Mouse (Mus musculus): ENCODE data around the gene Snd1. TPM values are rescaled to one million over a fixed set of nuclear protein-coding genes. Genes with fewer than 3 reads are reported as not detected.
A peak's percentile ranks its signal among the peaks of the same experiment; 100 is the strongest.

Snd1 gene
- polyA plus RNA-seq (2016; fragmentation: Nextera tagmentation; extraction: Ambion mirVana): 119 and 138 TPM in 2 replicates

- no peaks in the 10 kb centered on the region for H3K9me3 ChIP-seq (replicated peaks)
- DNase-seq (ENCODE audit: low spot score): no peak
- H3K27me3 ChIP-seq (ENCODE audit: low read depth, poor library complexity, severe bottlenecking): no peaks in the 10 kb centered on the region
- WGBS: 90% methylated on average over 5 of the region's 5 CpGs
- peaks cover 7% of the 10 kb centered on the region for H3K4me1 ChIP-seq
- no peaks in the 10 kb centered on the region for H3K36me3 ChIP-seq
- no peak within 1 kb of the TSS for H3K4me3 ChIP-seq
- no peak within 1 kb of the TSS for H3K27ac ChIP-seq
Measured at GRCm38 (mm10) chr6:28474839-28475238, at the start of gene Snd1. Gene Snd1 (plus strand): TSS chr6:28475139.

DNA sequence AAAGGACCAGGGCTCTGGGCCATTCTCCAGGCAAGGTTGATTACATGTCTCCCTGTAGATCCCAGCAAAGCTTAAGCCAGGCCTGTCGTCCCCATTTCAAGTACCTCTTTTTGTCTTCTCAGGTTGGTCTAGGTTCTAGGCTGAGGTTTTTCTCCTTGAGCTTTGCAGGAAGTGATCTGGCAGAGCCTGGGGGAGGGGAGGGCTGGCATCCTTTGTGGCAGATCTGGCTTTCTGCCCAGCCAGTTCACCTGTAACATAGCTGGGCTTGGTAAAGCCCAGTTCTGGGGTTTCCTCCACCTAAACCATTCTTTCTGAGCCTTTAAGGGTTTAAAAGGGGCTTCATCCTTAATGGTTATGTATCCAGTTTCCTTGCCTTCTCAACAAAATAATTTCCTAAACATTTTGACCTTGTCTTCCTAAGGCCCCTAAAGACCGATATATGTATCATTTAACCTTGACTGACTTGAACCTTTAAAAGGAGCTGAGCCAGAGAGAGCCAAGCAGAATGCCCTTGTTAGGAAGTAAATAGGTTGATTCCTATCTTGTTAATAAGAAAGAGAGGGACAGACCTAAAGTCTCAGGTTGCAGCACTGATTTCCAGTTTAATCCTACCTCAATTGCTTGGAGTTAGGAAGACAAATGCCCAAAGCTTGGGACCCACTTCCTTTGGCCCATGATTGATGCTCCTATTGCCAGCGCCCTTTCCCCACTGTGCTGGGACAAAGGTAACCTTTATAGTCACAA, 47.7 kb upstream of the Snd1 start, which contains the start of gene Fscn3:
Gene Fscn3, plus strand, starts transcription at position 694 of the 744 bp plus-strand sequence.
- no peaks in the 10 kb centered on the region for H3K27me3 ChIP-seq (ENCODE audit: low read depth, poor library complexity, severe bottlenecking)

GRCm38 (mm10) chr6:28428290-28428689, 46.6 kb upstream of the Snd1 start, which contains the start of gene Gcc1:
Gene Gcc1 (minus strand): TSS chr6:28428390.
- 88% methylated on average over 3 of the region's 3 CpGs for WGBS
- Histone ChIP-seq H3K4me3 (no peak within 1 kb of the TSS), H3K27me3 (ENCODE audit: low read depth, poor library complexity, severe bottlenecking) (no peaks in the 10 kb centered on the region), H3K4me1 (peaks cover 9% of the 10 kb centered on the region), H3K36me3 (peaks cover 27% of the 10 kb centered on the region), H3K9me3 (replicated peaks) (no peaks in the 10 kb centered on the region), H3K27ac (no peak within 1 kb of the TSS)
- DNase-seq (ENCODE audit: low spot score): no peak

More for the DNA sequence above, 47.7 kb upstream of the Snd1 start, which contains the start of gene Fscn3:
- Histone ChIP-seq H3K4me3 (no peak within 1 kb of the TSS), H3K4me1 (peaks cover 9% of the 10 kb centered on the region), H3K9me3 (replicated peaks) (no peaks in the 10 kb centered on the region), H3K36me3 (peaks cover 27% of the 10 kb centered on the region), H3K27ac (no peak within 1 kb of the TSS)
- 84% methylated on average over 3 of the region's 3 CpGs for WGBS
- no peak for DNase-seq (ENCODE audit: low spot score)

DNA sequence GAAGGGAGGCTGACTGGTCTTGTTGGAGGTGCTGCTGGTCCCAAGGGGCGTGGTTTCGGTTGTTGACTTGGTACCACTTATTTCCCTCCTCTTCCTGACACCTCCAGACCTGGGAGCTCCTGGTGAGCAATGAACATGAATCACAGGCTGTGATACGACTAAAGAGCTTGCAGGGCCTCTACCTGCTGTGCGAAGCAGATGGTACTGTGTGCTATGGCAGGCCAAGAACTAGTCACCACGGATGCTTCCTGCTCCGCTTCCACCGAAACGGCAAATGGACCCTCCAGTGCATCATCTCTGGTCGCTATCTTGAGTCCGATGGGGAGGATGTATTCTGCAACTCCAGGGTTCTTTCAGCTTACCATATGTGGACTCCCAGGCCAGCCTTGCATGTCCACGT, 45.1 kb upstream of the Snd1 start:
- no peak overlapping the region for H3K27ac ChIP-seq
- no peaks in the 10 kb centered on the region for H3K4me1 ChIP-seq
- no peaks in the 10 kb centered on the region for H3K9me3 ChIP-seq (replicated peaks)
- no peak for DNase-seq (ENCODE audit: low spot score)
- 87% methylated on average over 11 of the region's 11 CpGs for WGBS
- peaks cover 24% of the 10 kb centered on the region for H3K36me3 ChIP-seq
- no peak overlapping the region for H3K4me3 ChIP-seq
- no peaks in the 10 kb centered on the region for H3K27me3 ChIP-seq (ENCODE audit: low read depth, poor library complexity, severe bottlenecking)

- Histone ChIP-seq H3K9me3 (replicated peaks) (no peaks in the 10 kb centered on the region), H3K27me3 (ENCODE audit: low read depth, poor library complexity, severe bottlenecking) (no peaks in the 10 kb centered on the region), H3K36me3 (peaks cover 13% of the 10 kb centered on the region), H3K4me1 (no peaks in the 10 kb centered on the region), H3K4me3 (no peak overlapping the region), H3K27ac (no peak overlapping the region)
- no peak for DNase-seq (ENCODE audit: low spot score)
- WGBS: 80% methylated on average over 10 of the region's 10 CpGs
Measured at GRCm38 (mm10) chr6:28430795-28431537, 44.0 kb upstream of the Snd1 start.

DNA sequence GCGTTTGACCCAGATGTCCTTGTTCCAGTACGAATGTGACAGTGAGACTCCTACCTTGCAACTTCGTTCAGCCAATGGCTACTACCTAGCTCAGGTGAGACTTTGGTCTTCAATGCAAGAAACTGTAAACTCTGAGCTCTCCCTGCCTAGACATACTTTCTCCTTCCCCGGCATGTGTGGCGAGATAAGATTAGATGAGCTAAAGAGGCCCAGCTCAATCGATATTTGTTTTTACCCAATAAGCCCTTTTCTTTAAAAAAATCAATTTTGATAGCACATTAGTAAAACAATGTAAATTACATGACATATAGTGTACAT, 43.4 kb upstream of the Snd1 start:
- no peaks in the 10 kb centered on the region for H3K27me3 ChIP-seq (ENCODE audit: low read depth, poor library complexity, severe bottlenecking)
- WGBS: 77% methylated on average over 6 of the region's 6 CpGs
- no peak overlapping the region for H3K27ac ChIP-seq

GRCm38 (mm10) chr6:28447937-28448336, 27.0 kb upstream of the Snd1 start:
- Histone ChIP-seq H3K36me3 (no peaks in the 10 kb centered on the region), H3K4me1 (peaks cover 10% of the 10 kb centered on the region), H3K27me3 (ENCODE audit: low read depth, poor library complexity, severe bottlenecking) (peaks cover 42% of the 10 kb centered on the region), H3K9me3 (replicated peaks) (no peaks in the 10 kb centered on the region), H3K27ac (no peak overlapping the region), H3K4me3 (no peak overlapping the region)
- WGBS: 85% methylated on average over 7 of the region's 7 CpGs
- DNase-seq (ENCODE audit: low spot score): no peak

More for the DNA sequence above, 43.4 kb upstream of the Snd1 start:
- no peaks in the 10 kb centered on the region for H3K9me3 ChIP-seq (replicated peaks)
- H3K4me1 ChIP-seq: no peaks in the 10 kb centered on the region
- H3K4me3 ChIP-seq: no peak overlapping the region
- peaks cover 7% of the 10 kb centered on the region for H3K36me3 ChIP-seq
- no peak for DNase-seq (ENCODE audit: low spot score)

DNA sequence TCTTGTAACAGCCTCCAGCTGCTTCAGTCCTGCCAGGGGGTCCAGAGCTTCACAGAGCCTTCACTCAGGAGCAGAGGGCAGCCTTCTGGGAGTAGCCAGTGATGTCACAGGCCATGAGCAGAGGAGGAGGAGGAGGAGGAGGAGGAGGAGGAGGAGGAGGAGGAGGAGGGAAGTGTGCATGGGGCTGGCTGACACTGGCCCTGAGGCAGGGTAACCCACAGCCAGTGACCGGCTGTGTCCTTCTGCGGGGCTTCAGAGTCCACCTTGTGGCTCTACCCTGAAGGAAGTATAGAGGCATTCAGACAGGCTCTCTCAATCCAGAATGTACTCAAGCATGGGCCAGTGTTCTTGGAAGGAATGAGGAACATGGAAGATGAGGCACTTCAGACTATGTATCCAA, 25.7 kb upstream of the Snd1 start, which contains the start of gene Pax4:
Gene Pax4, minus strand, starts transcription at position 101 of the 400 bp plus-strand sequence.
- no peak within 1 kb of the TSS for H3K27ac ChIP-seq
- H3K4me3 ChIP-seq: no peak within 1 kb of the TSS
- H3K4me1 ChIP-seq: peaks cover 10% of the 10 kb centered on the region
- H3K27me3 ChIP-seq (ENCODE audit: low read depth, poor library complexity, severe bottlenecking): peaks cover 55% of the 10 kb centered on the region
- no peak for DNase-seq (ENCODE audit: low spot score)
- H3K9me3 ChIP-seq (replicated peaks): no peaks in the 10 kb centered on the region
- no peaks in the 10 kb centered on the region for H3K36me3 ChIP-seq
- 88% methylated on average over 2 of the region's 2 CpGs for WGBS

- DNase-seq (ENCODE audit: low spot score): peak; percentile 36
- Histone ChIP-seq H3K4me1 (peaks cover 10% of the 10 kb centered on the region), H3K36me3 (no peaks in the 10 kb centered on the region), H3K27me3 (ENCODE audit: low read depth, poor library complexity, severe bottlenecking) (peaks cover 55% of the 10 kb centered on the region), H3K9me3 (replicated peaks) (no peaks in the 10 kb centered on the region), H3K4me3 (no peak overlapping the region), H3K27ac (no peak overlapping the region)
- WGBS: 18% methylated on average over 5 of the region's 5 CpGs
Measured at GRCm38 (mm10) chr6:28450481-28450880, 24.5 kb upstream of the Snd1 start.

GRCm38 (mm10) chr6:28450977-28451376, 24.0 kb upstream of the Snd1 start:
- WGBS: 2% methylated on average over 12 of the region's 12 CpGs
- peaks cover 55% of the 10 kb centered on the region for H3K27me3 ChIP-seq (ENCODE audit: low read depth, poor library complexity, severe bottlenecking)
- 0 out of 2 replicates have a peak overlapping the region, but pooled peaks have one; percentile 30 for H3K4me3 ChIP-seq
- no peaks in the 10 kb centered on the region for H3K36me3 ChIP-seq
- H3K9me3 ChIP-seq (replicated peaks): no peaks in the 10 kb centered on the region
- peaks cover 10% of the 10 kb centered on the region for H3K4me1 ChIP-seq
- peak; percentile 40 for DNase-seq (ENCODE audit: low spot score)
- no peak overlapping the region for H3K27ac ChIP-seq

DNA sequence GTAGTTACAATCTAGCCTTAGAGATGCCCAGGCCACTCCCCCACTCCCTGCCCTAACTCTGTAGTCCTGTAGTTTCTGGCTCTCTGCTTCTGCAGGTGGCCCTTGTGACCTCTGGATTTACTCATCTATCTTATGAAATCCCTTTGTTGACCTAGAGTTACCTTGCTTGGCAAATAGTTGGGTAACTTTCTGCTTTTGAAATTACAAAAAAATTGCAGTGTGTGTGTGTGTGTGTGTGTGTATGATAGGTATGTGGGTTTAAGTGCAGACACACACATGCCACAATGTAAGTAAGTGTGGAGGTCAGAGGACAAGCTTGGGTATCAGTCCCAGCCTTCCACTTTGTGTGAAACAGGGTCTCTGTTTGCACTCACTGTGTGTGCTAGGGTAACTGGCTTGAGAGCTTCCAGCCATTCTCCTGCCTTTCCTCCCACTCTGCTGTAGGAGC, 15.7 kb upstream of the Snd1 start:
- H3K27me3 ChIP-seq (ENCODE audit: low read depth, poor library complexity, severe bottlenecking): peaks cover under 1% of the 10 kb centered on the region; the same call in 1 of the 2 replicates
- no peak overlapping the region for H3K4me3 ChIP-seq
- no peak for DNase-seq (ENCODE audit: low spot score)
- H3K27ac ChIP-seq: no peak overlapping the region
- no peaks in the 10 kb centered on the region for H3K9me3 ChIP-seq (replicated peaks)
- no peaks in the 10 kb centered on the region; the same call in 1 of the 2 replicates for H3K4me1 ChIP-seq
- no peaks in the 10 kb centered on the region for H3K36me3 ChIP-seq

DNA sequence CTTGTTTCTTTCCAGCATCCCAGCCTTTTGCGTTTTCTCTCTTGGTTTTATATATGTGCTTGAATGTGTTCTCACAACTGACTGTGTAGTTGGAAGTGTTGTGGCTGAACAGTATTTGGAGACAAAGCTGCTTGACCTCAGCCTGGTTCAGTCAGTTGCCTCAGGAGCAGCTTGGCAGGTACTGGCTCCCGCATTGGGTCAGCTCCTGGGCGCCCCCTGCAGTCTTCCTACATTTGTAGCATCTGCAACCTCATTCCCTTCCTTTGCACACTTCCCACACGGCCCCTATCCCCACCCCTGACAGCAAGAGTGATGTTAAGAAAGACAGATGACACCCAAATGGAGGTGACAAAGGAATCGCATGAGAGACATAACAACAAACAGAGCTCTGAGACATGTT, 14.4 kb upstream of the Snd1 start:
- 4% methylated on average over 5 of the region's 5 CpGs for WGBS
- peaks cover 6% of the 10 kb centered on the region for H3K4me1 ChIP-seq
- no peaks in the 10 kb centered on the region for H3K27me3 ChIP-seq (ENCODE audit: low read depth, poor library complexity, severe bottlenecking)
- DNase-seq (ENCODE audit: low spot score): peak; percentile 60
- no peaks in the 10 kb centered on the region for H3K36me3 ChIP-seq
- H3K27ac ChIP-seq: no peak overlapping the region
- H3K9me3 ChIP-seq (replicated peaks): no peaks in the 10 kb centered on the region
- H3K4me3 ChIP-seq: no peak overlapping the region

GRCm38 (mm10) chr6:28464630-28465029, 10.3 kb upstream of the Snd1 start:
- Histone ChIP-seq H3K9me3 (replicated peaks) (no peaks in the 10 kb centered on the region), H3K36me3 (no peaks in the 10 kb centered on the region), H3K27me3 (ENCODE audit: low read depth, poor library complexity, severe bottlenecking) (no peaks in the 10 kb centered on the region), H3K4me3 (no peak overlapping the region), H3K27ac (no peak overlapping the region), H3K4me1 (peaks cover 6% of the 10 kb centered on the region)
- DNase-seq (ENCODE audit: low spot score): no peak
- WGBS: 19% methylated on average over 6 of the region's 6 CpGs
